Mouse (Mus musculus) gastrocnemius, adult 2 months (tissue): ENCODE results near the gene Dbil5. TPM values are rescaled to one million over a fixed set of nuclear protein-coding genes. Genes with fewer than 3 reads are reported as not detected.
"Not testable (repeated sequence)": the region's sequence is repeated elsewhere in the genome, so short reads cannot be mapped to it uniquely, and the experiment has no call there.

Experiments used
- DNase-seq: peaks from one replicate; pipeline ENCODE4 v3.0.0; 2022
- H3K27ac ChIP-seq: fragments of 200-600 bp; 2 replicates; pipeline ENCODE4 v1.8.1; 2022; ENCODE audit warnings: mild to moderate bottlenecking
- H3K4me3 ChIP-seq: fragments of 200-600 bp; 2 replicates; pipeline ENCODE4 v1.8.1; 2022; ENCODE audit warnings: mild to moderate bottlenecking, moderate library complexity
- CTCF ChIP-seq: fragments of 200-600 bp; IDR thresholded peaks from 2 replicates; pipeline ENCODE4 v1.8.1; 2022; ENCODE audit warnings: antibody characterized with exemption, mild to moderate bottlenecking, moderate library complexity
- intact Hi-C: fragments of 180-260 bp; cut with DNase I; formaldehyde crosslinking; loops from one replicate; pipeline ENCODE4 v1.15.1; 2025
- total RNA-seq, 2 experiments: library from RNA; stranded (reverse); gene quantifications; 2 replicates each; pipeline ENCODE4 v1.2.3; 2021

The Dbil5 gene
- total RNA-seq, 2 experiments from 2014 or later, result not detected

DNA sequence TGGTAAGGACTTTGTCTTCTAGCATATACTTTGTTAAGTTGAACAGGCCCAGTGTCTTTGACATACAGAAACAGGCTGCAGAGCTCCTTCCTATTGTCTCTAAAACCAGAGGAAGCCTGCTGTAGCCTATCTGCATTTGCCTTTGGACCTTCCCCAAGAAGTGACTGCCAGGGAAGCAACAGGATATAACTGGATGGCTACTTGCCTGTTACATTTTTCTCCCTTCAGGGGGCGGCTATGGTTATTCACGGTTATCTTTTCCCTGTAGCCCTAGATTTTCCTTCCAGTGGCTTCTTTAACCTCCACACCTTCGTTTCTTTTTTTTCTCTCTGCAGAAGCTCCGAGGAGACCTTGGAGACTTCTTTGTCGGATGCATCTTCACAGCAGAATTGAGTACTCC is 10.6 kb upstream of the Dbil5 start:
- intact Hi-C loops, result no loop called here
- H3K4me3 ChIP-seq, result no peak overlapping the region
- no peak for TF ChIP-seq CTCF
- H3K27ac ChIP-seq, result no peak overlapping the region
- DNase-seq, result no peak

DNA sequence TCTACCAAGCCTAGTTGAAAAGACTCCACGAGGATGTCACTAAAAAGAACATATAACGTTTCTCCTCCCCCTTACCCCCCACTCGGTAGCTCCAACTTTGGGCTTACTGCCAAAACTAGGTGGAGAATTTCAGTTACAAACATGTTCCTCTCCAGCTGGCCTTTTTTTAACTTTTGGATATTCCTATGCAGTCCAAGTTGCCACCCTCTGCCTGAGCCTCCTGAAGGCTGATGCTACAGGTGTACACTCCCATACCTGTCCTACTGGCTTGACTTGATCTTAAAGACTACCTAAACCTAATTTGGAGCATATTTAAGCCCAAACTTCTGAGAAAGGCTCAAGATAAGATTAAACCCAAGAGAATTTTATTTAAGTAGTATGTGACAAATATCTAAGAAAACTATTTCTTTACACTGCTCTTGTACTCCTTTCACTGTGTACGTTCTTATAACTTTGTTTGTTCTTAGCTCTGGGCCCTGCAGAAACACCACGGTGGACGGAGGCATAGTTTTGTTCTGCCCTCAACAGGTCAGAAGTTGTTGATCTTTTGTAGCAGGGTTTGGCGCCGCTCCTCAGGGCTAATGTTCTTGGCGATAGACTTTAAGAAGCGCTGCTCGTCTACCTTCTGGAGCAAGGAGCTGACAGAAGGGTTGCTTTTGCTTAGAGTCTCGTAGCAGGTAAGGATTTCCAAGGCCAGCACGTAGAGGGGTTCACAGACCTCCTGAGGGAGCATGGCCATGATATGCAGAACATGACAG is 7.0 kb upstream of the Dbil5 start:
- intact Hi-C loops, result no loop called here
- no peak overlapping the region for H3K4me3 ChIP-seq
- no peak for DNase-seq
- TF ChIP-seq CTCF, result no peak
- H3K27ac ChIP-seq, result no peak overlapping the region

DNA sequence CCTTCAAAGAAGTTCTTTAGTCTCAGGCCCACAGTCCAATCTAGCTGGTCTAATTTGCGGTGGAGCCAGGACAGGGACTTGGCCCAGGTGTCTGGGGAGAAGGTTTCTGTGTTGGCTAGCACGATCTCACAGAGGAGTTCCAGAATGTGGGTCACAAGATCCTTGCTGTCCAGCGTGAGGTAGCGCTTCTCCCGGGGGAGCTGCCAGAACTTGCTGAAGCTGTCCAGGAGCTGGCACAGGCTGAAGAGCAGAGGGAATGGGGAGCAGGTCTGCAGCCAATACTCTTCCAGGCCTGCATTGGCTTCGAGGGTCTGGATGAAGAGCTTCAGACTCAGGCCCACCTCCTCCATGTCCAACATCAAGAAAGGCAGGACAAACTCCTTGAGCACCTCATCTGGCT is 5.8 kb upstream of the Dbil5 start:
- intact Hi-C loops, H3K4me3 ChIP-seq: not testable (repeated sequence)
- H3K27ac ChIP-seq, result peak overlapping the region; percentile 38; the same call in 1 of the 2 replicates
- DNase-seq, result peak; percentile 76

DNA sequence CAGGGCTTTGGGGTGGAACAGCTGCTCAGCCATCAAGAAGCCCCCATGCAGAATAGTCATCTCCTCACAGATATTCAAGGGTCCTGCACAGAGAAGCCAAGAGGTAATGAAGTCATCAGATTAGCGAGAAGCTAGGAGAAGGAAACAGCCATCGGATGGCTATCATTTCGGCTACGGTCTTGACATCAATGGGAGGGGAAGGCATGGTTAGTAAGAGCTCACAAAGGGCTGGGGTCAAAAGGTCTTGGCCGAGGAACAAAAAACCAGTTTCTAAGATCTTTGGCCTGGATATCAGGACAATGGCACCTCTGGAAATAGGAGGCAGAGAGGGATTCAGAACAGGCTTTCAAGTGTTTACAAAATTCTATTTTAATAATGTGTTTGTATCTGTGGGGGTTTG is 3.6 kb upstream of the Dbil5 start:
- H3K4me3 ChIP-seq, result no peak overlapping the region
- DNase-seq, result no peak
- no peak for TF ChIP-seq CTCF
- H3K27ac ChIP-seq, result no peak overlapping the region
- intact Hi-C loops, result no loop called here

DNA sequence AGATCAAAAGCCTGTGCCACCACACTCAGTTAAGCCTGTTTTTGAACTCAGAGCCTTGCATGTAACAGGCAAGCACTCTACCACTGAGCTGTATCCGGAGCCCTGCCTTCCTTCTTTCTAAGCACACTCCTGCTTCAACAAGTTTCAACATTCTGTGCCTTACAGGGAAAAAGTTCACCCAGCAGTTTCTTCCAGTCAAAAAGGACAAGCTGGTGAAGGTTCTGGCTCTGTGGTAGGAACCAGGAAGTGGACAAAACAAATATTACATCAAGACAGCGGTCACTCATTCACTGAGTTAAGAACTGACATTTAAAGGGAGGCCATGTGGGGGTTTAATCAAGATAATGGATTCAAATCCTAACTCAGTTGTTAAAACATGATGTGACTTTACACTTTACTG is 2.4 kb upstream of the Dbil5 start:
- H3K4me3 ChIP-seq, result no peak overlapping the region
- no peak overlapping the region for H3K27ac ChIP-seq
- intact Hi-C loops, result loop anchor here (5.0 kb wide), 1 partner anchor 128 kb away; no protein-coding TSS in a partner anchor
- TF ChIP-seq CTCF, result no peak
- no peak for DNase-seq

DNA sequence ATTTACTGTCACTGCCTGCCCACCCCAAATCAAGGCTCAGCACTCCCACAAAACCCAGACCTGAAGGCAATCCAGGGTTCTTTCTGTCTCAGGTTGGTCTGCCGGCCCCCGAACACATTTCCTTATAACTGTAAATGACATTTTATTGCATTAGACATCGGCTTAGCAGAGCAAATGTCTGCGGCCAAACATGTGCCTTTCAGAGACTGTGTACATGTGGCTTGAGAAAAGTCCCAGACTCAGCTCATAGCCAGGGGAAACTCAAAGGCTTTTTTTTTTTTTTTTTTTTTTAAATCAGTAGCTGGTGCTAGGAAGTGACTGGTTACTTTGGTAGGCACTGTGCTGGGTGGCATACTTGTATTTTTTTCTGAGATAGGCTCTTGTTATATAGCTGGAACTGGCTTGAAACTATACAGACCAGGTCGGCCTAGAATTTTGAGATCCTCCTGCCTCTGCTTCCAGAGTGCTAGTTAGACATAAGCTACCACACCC is 1.3 kb upstream of the Dbil5 start:
- TF ChIP-seq CTCF, result no peak
- H3K4me3 ChIP-seq, result peak overlapping the region; percentile 80; the same call in 1 of the 2 replicates
- peak overlapping the region; percentile 92 for H3K27ac ChIP-seq
- intact Hi-C loops, result loop anchor here (2.0 to 5.0 kb wide), 2 partner anchors 35 to 129 kb away; no protein-coding TSS in a partner anchor
- no peak for DNase-seq

DNA sequence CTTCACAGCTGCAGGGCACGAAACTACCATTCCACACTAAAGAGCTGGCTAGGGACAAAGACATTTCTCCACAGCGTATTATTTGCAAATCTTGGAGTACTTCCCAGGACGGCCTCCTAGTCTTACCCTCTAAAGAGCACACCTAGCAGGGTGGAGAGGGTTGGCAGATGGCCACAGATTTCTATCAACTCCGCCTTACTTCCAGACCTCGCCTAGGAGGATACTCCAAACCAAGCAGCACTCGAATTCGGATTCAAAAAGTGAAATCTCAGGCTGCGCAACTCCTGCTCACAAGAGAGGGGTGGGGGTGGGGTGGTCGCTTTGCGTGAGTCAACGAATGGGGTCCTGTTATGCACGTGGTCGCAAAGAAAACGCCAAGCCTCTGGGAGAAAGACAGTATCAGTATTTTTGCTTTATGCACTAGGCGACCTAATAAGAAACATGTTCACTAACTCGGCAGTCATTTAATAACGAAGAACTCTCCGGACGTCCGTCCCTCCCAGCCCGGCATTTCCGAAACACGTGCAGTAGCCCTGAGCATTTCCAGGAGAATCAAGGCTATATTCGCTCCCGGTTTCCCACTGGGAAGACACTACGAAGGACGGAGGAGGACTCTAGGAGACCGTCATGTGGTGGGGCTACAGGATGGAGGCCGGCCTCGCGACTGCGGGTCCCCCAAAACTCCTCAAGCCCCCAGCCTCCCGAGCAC is 573 bp upstream of the Dbil5 start:
- Histone ChIP-seq H3K27ac (peak overlapping the region; percentile 92), H3K4me3 (peak overlapping the region; percentile 80)
- intact Hi-C loops, result loop anchor here (2.0 to 5.0 kb wide), 2 partner anchors 36 to 130 kb away; no protein-coding TSS in a partner anchor
- peak; percentile 35 for DNase-seq
- no peak for TF ChIP-seq CTCF

DNA sequence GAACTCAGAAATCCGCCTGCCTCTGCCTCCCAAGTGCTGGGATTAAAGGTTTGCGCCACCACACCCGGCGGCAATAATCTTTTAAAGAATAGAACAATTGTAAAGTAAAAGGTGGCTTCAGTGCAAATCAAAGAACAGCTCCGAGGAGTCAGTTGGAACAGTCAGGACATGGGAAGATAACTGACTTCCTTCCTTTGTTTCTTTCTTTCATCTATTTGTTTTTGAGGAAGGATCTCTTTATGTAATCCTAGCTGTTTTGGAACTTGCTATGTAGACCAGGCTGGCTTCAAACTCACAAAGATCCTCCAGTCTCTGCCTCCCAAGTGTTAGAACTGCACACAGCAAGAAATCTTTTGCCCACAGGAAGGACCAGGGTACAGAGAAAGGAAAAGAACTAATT is 7.2 kb downstream of the Dbil5 start:
- H3K27ac ChIP-seq, result no peak overlapping the region
- DNase-seq, result no peak
- TF ChIP-seq CTCF, result no peak
- intact Hi-C loops, result no loop called here
- H3K4me3 ChIP-seq, result no peak overlapping the region

DNA sequence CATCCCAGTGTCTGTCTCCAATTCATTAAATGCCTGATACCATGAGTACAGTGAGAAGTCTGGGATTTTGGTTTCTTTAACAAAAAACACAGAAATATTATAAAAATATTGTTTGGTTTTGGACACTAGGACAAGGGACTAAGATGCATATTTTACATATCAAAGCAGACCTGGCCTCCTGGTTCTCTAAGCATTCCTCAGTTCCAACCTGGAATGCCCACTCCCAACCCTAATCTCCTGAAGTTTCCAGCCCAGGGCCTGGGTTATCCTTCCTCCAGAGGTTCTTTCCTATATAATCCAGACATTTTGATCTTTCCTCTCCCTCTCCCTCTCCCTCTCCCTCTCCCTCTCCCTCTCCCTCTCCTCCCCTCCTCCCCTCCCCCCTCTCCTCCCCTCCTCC is 7.6 kb downstream of the Dbil5 start:
- intact Hi-C loops, result no loop called here
- no peak overlapping the region for H3K27ac ChIP-seq
- H3K4me3 ChIP-seq, result no peak overlapping the region
- TF ChIP-seq CTCF, result no peak
- no peak for DNase-seq

DNA sequence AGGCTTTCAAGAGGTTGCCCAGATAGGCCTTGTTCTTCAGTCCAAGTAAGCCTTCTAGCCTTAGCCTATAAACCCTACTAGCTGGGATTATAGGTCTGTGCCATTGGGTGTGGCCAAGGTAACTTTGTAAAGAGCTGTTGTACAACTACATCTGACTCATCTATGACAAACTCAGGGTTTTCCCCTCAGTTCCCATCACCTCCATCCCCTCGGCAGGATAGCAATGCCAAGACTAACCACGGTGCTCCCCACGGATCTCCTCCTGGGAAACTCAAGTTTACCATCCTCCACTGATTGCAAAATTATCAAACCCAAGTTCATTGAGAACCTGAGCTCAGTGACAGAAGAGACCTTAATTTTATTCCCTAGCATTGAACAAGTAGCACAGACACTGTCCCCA is 18.7 kb downstream of the Dbil5 start:
- DNase-seq, result no peak
- no peak overlapping the region for H3K4me3 ChIP-seq
- intact Hi-C loops, result no loop called here
- no peak overlapping the region for H3K27ac ChIP-seq
- no peak for TF ChIP-seq CTCF

DNA sequence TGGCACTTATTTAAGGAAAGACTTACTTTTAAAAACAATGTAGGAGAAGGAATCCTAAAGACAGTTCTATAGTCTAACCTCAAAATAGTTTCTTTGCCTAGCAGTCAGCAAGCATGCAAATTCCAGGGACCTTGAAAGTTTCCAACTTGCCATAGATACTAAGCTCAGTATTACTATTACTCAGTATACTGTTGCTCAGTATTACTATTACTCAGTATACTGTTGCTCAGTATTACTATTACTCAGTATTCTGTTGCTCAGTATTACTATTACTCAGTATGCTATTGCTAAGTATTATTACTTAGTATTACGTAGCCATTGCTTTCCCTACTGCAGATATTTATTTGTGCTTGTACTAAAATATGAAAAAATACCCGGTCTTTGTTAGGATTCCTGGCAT is 22.3 kb downstream of the Dbil5 start:
- no peak overlapping the region for H3K27ac ChIP-seq
- TF ChIP-seq CTCF, result no peak
- no peak for DNase-seq
- intact Hi-C loops, result no loop called here
- H3K4me3 ChIP-seq, result no peak overlapping the region

DNA sequence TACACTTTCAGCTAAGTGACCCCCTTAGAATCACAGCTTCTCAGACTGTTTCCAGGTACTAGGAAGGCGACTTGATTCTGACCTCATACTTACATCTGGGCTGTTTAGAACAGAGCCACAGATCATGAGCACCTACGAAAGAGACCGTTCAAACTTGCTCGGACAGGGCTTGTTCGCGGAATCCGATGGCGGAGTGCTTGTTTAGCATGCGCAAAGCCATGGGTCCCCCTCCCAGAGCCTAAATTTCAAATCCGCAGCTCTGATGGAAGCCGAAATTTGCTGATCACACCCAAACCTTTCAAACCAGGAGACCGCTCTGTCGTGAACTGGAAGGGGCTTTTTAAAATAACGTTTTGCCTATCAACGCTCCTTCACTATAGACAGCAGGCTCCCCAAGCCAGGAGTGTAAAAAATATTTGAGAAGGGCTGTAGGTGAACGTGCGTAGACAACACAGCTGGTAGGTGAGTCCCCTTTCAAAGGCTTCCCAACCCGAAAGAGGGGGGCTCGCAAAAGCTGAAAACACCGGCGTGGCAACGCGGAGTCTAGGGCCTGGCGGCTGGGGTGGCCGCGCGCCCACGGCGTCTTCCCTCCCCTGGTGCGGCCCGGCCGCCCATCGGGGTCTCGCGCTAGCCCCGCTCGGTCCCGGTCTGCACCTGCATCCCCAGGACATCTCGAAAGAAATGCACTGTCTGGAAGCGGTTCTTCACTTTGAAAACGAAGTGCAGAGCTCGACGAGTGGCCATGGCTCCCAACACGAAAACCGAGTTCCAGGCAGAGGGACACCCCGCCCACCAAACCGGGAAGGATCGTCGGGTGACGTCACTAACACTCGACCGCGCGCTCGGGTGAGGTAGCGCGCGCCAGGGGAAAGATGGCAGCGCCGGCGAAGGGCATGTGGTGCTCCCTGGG is 25.7 kb downstream of the Dbil5 start, which contains the start of the genes Mrm3 and Glod4:
Mrm3 (plus strand) TSS at position 815 of the 910 bp plus-strand sequence.
Glod4 (minus strand) TSS at position 825 of the 910 bp plus-strand sequence.
- intact Hi-C loops, result no loop called here
- DNase-seq, result peak; percentile 94
- peak within 1 kb of the TSS; percentile 95 for H3K27ac ChIP-seq

More for the DNA sequence above, 25.7 kb downstream of the Dbil5 start, which contains the start of the genes Mrm3 and Glod4:
- no peak for TF ChIP-seq CTCF
- peak within 1 kb of the TSS; percentile 99 for H3K4me3 ChIP-seq
